Mouse (Mus musculus) lung, postnatal 0 days (tissue): ENCODE measurements at regions not wholly inside any gene's neighbourhood (a gene's known extent, or its start where the extent isn't known, plus 50 kb on each side); places are given as distances from the start of the nearest gene placed in this dataset.

ENCODE experiments used
- CTCF ChIP-seq: IDR thresholded peaks from 2 replicates; pipeline ENCODE4 v1.5.1; 2016; ENCODE audit warnings: antibody characterized with exemption, mild to moderate bottlenecking
- EP300 ChIP-seq: IDR thresholded peaks from 2 replicates; pipeline ENCODE4 v1.6.1; 2016; ENCODE audit warnings: antibody characterized with exemption, mild to moderate bottlenecking, control low read depth

GRCm38 (mm10) chr10:17001320-17001719 is 721.7 kb upstream of the Cited2 start:
- TF ChIP-seq CTCF (no peak), EP300 (no peak)
